Mouse (Mus musculus) lung, postnatal 36 days (tissue): ENCODE measurements around the gene Fsip1.

ENCODE experiments used
- DNase-seq: peaks from one replicate; pipeline ENCODE4 v3.0.0; 2022; ENCODE audit warnings: mixed read lengths

Gene Fsip1

GRCm38 (mm10) chr2:118248966-118249365, 7.8 kb downstream of the Fsip1 start:
- no peak for DNase-seq

GRCm38 (mm10) chr2:118248016-118248415, 8.8 kb downstream of the Fsip1 start:
- DNase-seq = no peak

- peak; percentile 83 for DNase-seq
These were observed 10.9 kb downstream of the Fsip1 start for GRCm38 (mm10) chr2:118245914-118246313.

GRCm38 (mm10) chr2:118236196-118236595, 20.6 kb downstream of the Fsip1 start:
- DNase-seq = no peak

GRCm38 (mm10) chr2:118235614-118236013, 21.2 kb downstream of the Fsip1 start:
- DNase-seq = no peak

GRCm38 (mm10) chr2:118230544-118230943, 26.2 kb downstream of the Fsip1 start:
- DNase-seq = no peak

- DNase-seq = no peak
These were observed 28.2 kb downstream of the Fsip1 start for GRCm38 (mm10) chr2:118228486-118229079.

- peak; percentile 52 for DNase-seq
These were observed 31.3 kb downstream of the Fsip1 start for GRCm38 (mm10) chr2:118225316-118226041.

GRCm38 (mm10) chr2:118217993-118218595, 38.7 kb downstream of the Fsip1 start:
- peak; percentile 8 for DNase-seq

GRCm38 (mm10) chr2:118209712-118210111, 47.1 kb downstream of the Fsip1 start:
- peak; percentile 15 for DNase-seq

GRCm38 (mm10) chr2:118208651-118209050, 48.1 kb downstream of the Fsip1 start:
- no peak for DNase-seq

- DNase-seq = peak; percentile 27
These were observed 50.7 kb downstream of the Fsip1 start for GRCm38 (mm10) chr2:118205991-118206585.

GRCm38 (mm10) chr2:118204646-118205045, 52.1 kb downstream of the Fsip1 start:
- no peak for DNase-seq

- peak; percentile 31 for DNase-seq
These were observed 52.9 kb downstream of the Fsip1 start for GRCm38 (mm10) chr2:118203739-118204461.

GRCm38 (mm10) chr2:118202934-118203333, 53.8 kb downstream of the Fsip1 start:
- DNase-seq = peak; percentile 50

- DNase-seq = no peak
These were observed 54.8 kb downstream of the Fsip1 start for GRCm38 (mm10) chr2:118201983-118202382.

- peak; percentile 89 for DNase-seq
These were observed 56.9 kb downstream of the Fsip1 start for GRCm38 (mm10) chr2:118199867-118200266.

GRCm38 (mm10) chr2:118196966-118197365, 59.8 kb downstream of the Fsip1 start:
- no peak for DNase-seq

GRCm38 (mm10) chr2:118182136-118182535, 74.6 kb downstream of the Fsip1 start:
- DNase-seq = no peak

GRCm38 (mm10) chr2:118179873-118180585, 76.7 kb downstream of the Fsip1 start:
- no peak for DNase-seq

- DNase-seq = peak; percentile 38
These were observed 77.3 kb downstream of the Fsip1 start for GRCm38 (mm10) chr2:118179472-118179871.
